In genomic region chr1:190777660-190778059, GRCm38 (mm10) we compare ENCODE assay signal across 28 mouse cellular contexts.
DNase-seq lines count a peak whose midpoint lies in the region; ATAC-seq and TF ChIP-seq lines count a peak whose summit lies in the region.
"Had no signal": no experiment of that assay in that cellular context is flagged by ENCODE, and none has a peak within 500 bp of the region (broad histone marks: within the 10 kb centered on the region; RNA-seq: fewer than 3 reads in every experiment).

No protein-coding gene starts in this region.

- WGBS in heart, embryonic 13.5 days = 58% methylated on average over 6 of the region's 6 CpGs
- 54% methylated on average over 6 of the region's 6 CpGs for WGBS in embryonic facial prominence, embryonic 10.5 days
- 63% methylated on average over 6 of the region's 6 CpGs for WGBS in cerebellum, adult 2 months

- DNase-seq in heart, adult 11 months = no peak
- DNase-seq in kidney, postnatal 4 days = peak; percentile 25 to 29
- no peak for DNase-seq in kidney, postnatal 14 days
- DNase-seq in embryonic facial prominence, embryonic 10.5 days (ENCODE audit: low spot score) = peak; percentile 70
- no peak for DNase-seq in cerebellum, adult 2 months
- no peak for DNase-seq in urinary bladder, postnatal 25 days (ENCODE audit: low spot score)
- DNase-seq: adrenal gland, postnatal 10 days; cerebellum, adult 9-10 months; cerebellum, postnatal 36 days; heart, postnatal 36 days; kidney, adult 18-20 months; lung, postnatal 4 days; midbrain, embryonic 14.5 days; right cerebral cortex, postnatal 25 days; thymus, postnatal 14 days had no signal

- no peak overlapping the region for H3K9ac ChIP-seq in heart, embryonic 13.5 days
- H3K9ac ChIP-seq: embryonic facial prominence, embryonic 12.5 days; forebrain, embryonic 15.5 days; kidney, embryonic 15.5 days; limb, embryonic 13.5 days had no signal

- ATAC-seq in heart, embryonic 13.5 days (ENCODE audit: extremely low read depth, insufficient number of reproducible peaks, low FRiP score, low TSS enrichment) = no peak
- ATAC-seq: forebrain, embryonic 15.5 days; hindbrain, embryonic 16.5 days; lung, postnatal 0 days; Patski had no signal

- no peak for TF ChIP-seq CTCF in cerebellum, adult 2 months (IDR thresholded peaks at IDR 0.05; ENCODE audit: borderline replicate concordance, insufficient read depth, low read depth, low read length)

- H3K9me3 ChIP-seq in heart, embryonic 13.5 days = no peaks in the 10 kb centered on the region
- no peaks in the 10 kb centered on the region for H3K9me3 ChIP-seq in embryonic facial prominence, embryonic 10.5 days
- H3K9me3 ChIP-seq: embryonic facial prominence, embryonic 12.5 days; forebrain, embryonic 10.5 days; forebrain, embryonic 15.5 days; kidney, embryonic 15.5 days; limb, embryonic 13.5 days; megakaryocyte, embryonic 14.5 days had no signal

- peaks cover 13% of the 10 kb centered on the region for H3K4me1 ChIP-seq in heart, embryonic 13.5 days
- H3K4me1 ChIP-seq in embryonic facial prominence, embryonic 10.5 days = peaks cover 11% of the 10 kb centered on the region
- H3K4me1 ChIP-seq in cerebellum, adult 2 months (ENCODE audit: control insufficient read depth, insufficient read depth, low read length) = no peaks in the 10 kb centered on the region
- H3K4me1 ChIP-seq: forebrain, embryonic 15.5 days; megakaryocyte, embryonic 14.5 days had no signal

- 0 out of 2 replicates have a peak overlapping the region, but pooled peaks have one; percentile 20 for H3K27ac ChIP-seq in heart, embryonic 13.5 days (replicated peaks)
- peak overlapping the region; percentile 73 for H3K27ac ChIP-seq in embryonic facial prominence, embryonic 10.5 days (replicated peaks)
- H3K27ac ChIP-seq in cerebellum, adult 2 months (ENCODE audit: insufficient read depth, low read length) = no peak overlapping the region
- H3K27ac ChIP-seq: embryonic facial prominence, embryonic 12.5 days; forebrain, embryonic 15.5 days; kidney, embryonic 15.5 days; layer of hippocampus, adult 2 months; left cerebral cortex, adult 2 months; limb, embryonic 13.5 days had no signal

- H3K36me3 ChIP-seq in heart, embryonic 13.5 days = peaks cover 36% of the 10 kb centered on the region
- peaks cover 16% of the 10 kb centered on the region for H3K36me3 ChIP-seq in embryonic facial prominence, embryonic 10.5 days (replicated peaks)
- H3K36me3 ChIP-seq: forebrain, embryonic 15.5 days had no signal

- H3K27me3 ChIP-seq in heart, embryonic 13.5 days (replicated peaks) = no peaks in the 10 kb centered on the region
- H3K27me3 ChIP-seq in embryonic facial prominence, embryonic 10.5 days (replicated peaks; ENCODE audit: low read depth, poor library complexity, severe bottlenecking) = no peaks in the 10 kb centered on the region
- no peaks in the 10 kb centered on the region for H3K27me3 ChIP-seq in cerebellum, adult 2 months (ENCODE audit: control insufficient read depth, insufficient read depth, low read length)
- H3K27me3 ChIP-seq: embryonic facial prominence, embryonic 12.5 days; forebrain, embryonic 15.5 days; kidney, embryonic 15.5 days; limb, embryonic 13.5 days; megakaryocyte, embryonic 14.5 days; Patski had no signal

- no peak for TF ChIP-seq POLR2A in cerebellum, adult 2 months (IDR thresholded peaks at IDR 0.05; ENCODE audit: borderline replicate concordance, insufficient read depth, low read length)

- H3K4me2 ChIP-seq in heart, embryonic 13.5 days = no peak overlapping the region
- H3K4me2 ChIP-seq: embryonic facial prominence, embryonic 12.5 days; forebrain, embryonic 15.5 days; kidney, embryonic 15.5 days; limb, embryonic 13.5 days; liver, embryonic 11.5 days had no signal

- no peak overlapping the region for H3K4me3 ChIP-seq in heart, embryonic 13.5 days
- H3K4me3 ChIP-seq in embryonic facial prominence, embryonic 10.5 days = no peak overlapping the region
- no peak overlapping the region for H3K4me3 ChIP-seq in cerebellum, adult 2 months (replicated peaks; ENCODE audit: insufficient read depth, low read depth, low read length)
- H3K4me3 ChIP-seq: embryonic facial prominence, embryonic 12.5 days; forebrain, embryonic 10.5 days; forebrain, embryonic 15.5 days; kidney, embryonic 15.5 days; layer of hippocampus, adult 2 months; left cerebral cortex, adult 2 months; limb, embryonic 13.5 days; megakaryocyte, embryonic 14.5 days had no signal

Comparison
In these comparisons a context has a peak if more than half of its experiments do, and no peak if none do; other contexts are left out.
1. DNase-seq: peak in kidney, postnatal 4 days (2 of 2) and embryonic facial prominence, embryonic 10.5 days (single experiment); none in heart, adult 11 months (single experiment), kidney, postnatal 14 days (single experiment), cerebellum, adult 2 months (0 of 2) and urinary bladder, postnatal 25 days (single experiment).